Mouse (Mus musculus) granulocyte monocyte progenitor cell, adult 5-6 weeks (primary cell): ENCODE results near the gene Psme2b. TPM values are rescaled to one million over a fixed set of nuclear protein-coding genes. Genes with fewer than 3 reads are reported as not detected.
"Not testable (repeated sequence)": the region's sequence is repeated elsewhere in the genome, so short reads cannot be mapped to it uniquely, and the experiment has no call there.

Experiments
- ATAC-seq: replicated peaks from 2 replicates; pipeline ENCODE4 v1.8.0; 2016; ENCODE audit warnings: mild to moderate bottlenecking, moderate TSS enrichment, inconsistent platforms; ENCODE audit not compliant: poor library complexity, severe bottlenecking
- total RNA-seq, 2 experiments: library from RNA; stranded (forward) in 1 of 2; stranded (reverse) in 1 of 2; fragments of 200-712, 200-1000 nt in 1 of 2; fragments of >200 nt in 1 of 2; fragmentation: Nextera tagmentation in 1 of 2; gene quantifications; 2 replicates each; pipeline ENCODE4 v1.2.3; 2014 to 2017

The Psme2b gene
- total RNA-seq, 2 experiments from 2014 or later, result 10.3 to 21.4 TPM

GRCm38 (mm10) chr11:48902021-48902420 is 44.0 kb downstream of the Psme2b start, which contains the start of gene Gm5431:
Gm5431 (minus strand) TSS chr11:48902214.
- peak; percentile 67 for ATAC-seq

- not testable (repeated sequence) for ATAC-seq
These were observed 44.4 kb downstream of the Psme2b start for GRCm38 (mm10) chr11:48901567-48901930.

GRCm38 (mm10) chr11:48900654-48901566 is 45.1 kb downstream of the Psme2b start:
- peak; percentile 88 for ATAC-seq

- no peak for ATAC-seq
These were observed 47.1 kb downstream of the Psme2b start for GRCm38 (mm10) chr11:48898812-48899431.

Other genes starting within 250 kb of the Psme2b start
- 2,229 and 2,435 TPM in 2 replicates for gene Rack1, start 145.9 kb downstream of the Psme2b start, total RNA-seq (2014; fragmentation: Nextera tagmentation)
- gene Rack1, start 145.9 kb downstream of the Psme2b start, total RNA-seq (2017), result 1,577 and 1,773 TPM in 2 replicates
- 17.1 and 24.2 TPM in 2 replicates for gene Trim41, start 128.8 kb downstream of the Psme2b start, total RNA-seq (2014; fragmentation: Nextera tagmentation)
- gene Trim41, start 128.8 kb downstream of the Psme2b start, total RNA-seq (2017), result 39.4 and 50.8 TPM in 2 replicates
- gene Trim7, start 120.0 kb downstream of the Psme2b start, total RNA-seq (2014; fragmentation: Nextera tagmentation), result not detected in 2 replicates
- gene Trim7, start 120.0 kb downstream of the Psme2b start, total RNA-seq (2017), result 0.30 and 0.41 TPM in 2 replicates
- gene Gm12184, start 119.5 kb downstream of the Psme2b start, total RNA-seq (2014; fragmentation: Nextera tagmentation), result 2.9 and 10.5 TPM in 2 replicates
- gene Gm12184, start 119.5 kb downstream of the Psme2b start, total RNA-seq (2017), result 14.2 and 35.9 TPM in 2 replicates
- 27.7 and 45.0 TPM in 2 replicates for gene Irgm1, start 74.5 kb downstream of the Psme2b start, total RNA-seq (2014; fragmentation: Nextera tagmentation)
- 22.1 and 23.6 TPM in 2 replicates for gene Irgm1, start 74.5 kb downstream of the Psme2b start, total RNA-seq (2017)
- 0.58 and 1.2 TPM in 2 replicates for gene Gm5431, start 44.0 kb downstream of the Psme2b start, total RNA-seq (2014; fragmentation: Nextera tagmentation)
- 0.22 and 1.3 TPM in 2 replicates for gene Gm5431, start 44.0 kb downstream of the Psme2b start, total RNA-seq (2017)
- gene Olfr56, start 32.7 kb upstream of the Psme2b start, total RNA-seq (2014; fragmentation: Nextera tagmentation), result 1.7 TPM in 1 of 2 replicates, not detected in the other
- gene Olfr56, start 32.7 kb upstream of the Psme2b start, total RNA-seq (2017), result 2.1 and 2.5 TPM in 2 replicates
- 13.1 and 13.3 TPM in 2 replicates for gene 9930111J21Rik1, start 33.2 kb upstream of the Psme2b start, total RNA-seq (2014; fragmentation: Nextera tagmentation)
- gene 9930111J21Rik1, start 33.2 kb upstream of the Psme2b start, total RNA-seq (2017), result 7.3 and 17.1 TPM in 2 replicates
- gene Gm12185, start 46.0 kb upstream of the Psme2b start, total RNA-seq (2014; fragmentation: Nextera tagmentation), result not detected in 2 replicates
- 0.43 TPM in 1 of 2 replicates, not detected in the other for gene Gm12185, start 46.0 kb upstream of the Psme2b start, total RNA-seq (2017)
- gene Tgtp1, start 48.0 kb upstream of the Psme2b start, total RNA-seq (2014; fragmentation: Nextera tagmentation), result 2.3 TPM in 1 of 2 replicates, not detected in the other
- 2.2 and 7.1 TPM in 2 replicates for gene Tgtp1, start 48.0 kb upstream of the Psme2b start, total RNA-seq (2017)
- 40.1 and 45.9 TPM in 2 replicates for gene 9930111J21Rik2, start 105.1 kb upstream of the Psme2b start, total RNA-seq (2014; fragmentation: Nextera tagmentation)
- 29.3 and 35.2 TPM in 2 replicates for gene 9930111J21Rik2, start 105.1 kb upstream of the Psme2b start, total RNA-seq (2017)
- 6.8 and 8.9 TPM in 2 replicates for gene Tgtp2, start 118.0 kb upstream of the Psme2b start, total RNA-seq (2014; fragmentation: Nextera tagmentation)
- gene Tgtp2, start 118.0 kb upstream of the Psme2b start, total RNA-seq (2017), result 27.9 and 40.5 TPM in 2 replicates
- gene Ifi47, start 130.4 kb upstream of the Psme2b start, total RNA-seq (2014; fragmentation: Nextera tagmentation), result 84.9 and 101 TPM in 2 replicates
- 45.8 and 73.5 TPM in 2 replicates for gene Ifi47, start 130.4 kb upstream of the Psme2b start, total RNA-seq (2017)
- gene Olfr1396, start 168.7 kb upstream of the Psme2b start, total RNA-seq (2014; fragmentation: Nextera tagmentation), result not detected in 2 replicates
- gene Olfr1396, start 168.7 kb upstream of the Psme2b start, total RNA-seq (2017), result not detected in 2 replicates
- not detected in 2 replicates for gene Olfr1395, start 196.1 kb upstream of the Psme2b start, total RNA-seq (2014; fragmentation: Nextera tagmentation)
- gene Olfr1395, start 196.1 kb upstream of the Psme2b start, total RNA-seq (2017), result not detected in 2 replicates
- not detected in 2 replicates for gene Olfr1394, start 208.2 kb upstream of the Psme2b start, total RNA-seq (2014; fragmentation: Nextera tagmentation)
- not detected in 2 replicates for gene Olfr1394, start 208.2 kb upstream of the Psme2b start, total RNA-seq (2017)
- gene Btnl9, start 241.0 kb upstream of the Psme2b start, total RNA-seq (2014; fragmentation: Nextera tagmentation), result 3.8 and 4.1 TPM in 2 replicates
- gene Btnl9, start 241.0 kb upstream of the Psme2b start, total RNA-seq (2017), result 5.3 and 7.6 TPM in 2 replicates